Mouse (Mus musculus) cerebellum, adult (tissue): ENCODE measurements around the gene Gm20441.

Experiments used
- ATAC-seq: cut with Nextera tagmentation; 2 replicates; pipeline ENCODE4 v1.9.2; 2017; ENCODE audit warnings: mild to moderate bottlenecking, moderate library complexity, mixed read lengths; ENCODE audit not compliant: insufficient number of reproducible peaks, low FRiP score, low TSS enrichment

The Gm20441 gene

DNA sequence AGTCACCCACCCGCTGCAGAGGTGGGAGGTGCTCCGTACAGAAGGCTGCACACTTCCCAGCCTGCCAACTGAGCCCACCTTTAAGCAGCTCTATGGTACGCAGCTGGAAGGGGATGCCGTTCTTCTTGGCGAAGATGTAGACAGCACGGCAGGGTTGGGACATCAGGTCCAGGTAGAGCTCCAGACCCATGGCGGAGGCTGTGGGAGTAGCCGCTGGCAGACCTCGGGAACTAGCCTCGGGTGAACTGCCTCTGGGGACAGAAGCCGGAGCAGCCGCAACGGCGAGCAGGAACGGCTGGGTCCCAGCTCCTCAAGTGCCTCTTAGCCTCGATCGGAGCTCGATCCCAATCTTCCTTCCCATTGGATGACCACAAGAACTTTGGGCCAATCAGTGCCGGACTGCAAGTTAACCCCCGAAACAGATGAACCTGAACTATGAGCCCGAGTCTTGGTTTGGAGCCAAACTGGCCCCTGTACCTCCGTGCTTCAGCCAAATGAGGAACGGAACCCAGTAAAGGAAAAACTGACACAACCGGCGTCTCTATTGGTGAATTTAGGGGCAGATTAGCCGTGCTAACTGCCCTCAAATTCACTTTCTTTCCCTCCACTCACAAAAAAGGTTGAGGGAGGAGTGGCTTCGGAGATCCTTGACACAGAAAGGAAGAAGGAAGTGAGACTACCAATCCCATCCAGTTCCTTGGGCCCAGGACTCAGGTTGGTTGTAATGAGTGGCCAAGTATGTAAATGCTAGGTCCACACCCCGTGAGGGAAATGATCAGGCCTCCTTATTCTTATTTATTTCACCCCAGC is at the start of gene Gm20441, which contains the start of gene Gstt3:
Gene Gm20441 (minus strand): TSS at position 186 of the 810 bp plus-strand sequence.
Gene Gstt3 (minus strand): TSS at position 646 of the 810 bp plus-strand sequence.
- 0 out of 2 replicates have a peak, but pooled peaks have one; percentile 40 for ATAC-seq

GRCm38 (mm10) chr10:75830275-75830670 is 49.5 kb upstream of the Gm20441 start:
- no peak for ATAC-seq

GRCm38 (mm10) chr10:75829529-75830274 is 48.9 kb upstream of the Gm20441 start:
- no peak for ATAC-seq

DNA sequence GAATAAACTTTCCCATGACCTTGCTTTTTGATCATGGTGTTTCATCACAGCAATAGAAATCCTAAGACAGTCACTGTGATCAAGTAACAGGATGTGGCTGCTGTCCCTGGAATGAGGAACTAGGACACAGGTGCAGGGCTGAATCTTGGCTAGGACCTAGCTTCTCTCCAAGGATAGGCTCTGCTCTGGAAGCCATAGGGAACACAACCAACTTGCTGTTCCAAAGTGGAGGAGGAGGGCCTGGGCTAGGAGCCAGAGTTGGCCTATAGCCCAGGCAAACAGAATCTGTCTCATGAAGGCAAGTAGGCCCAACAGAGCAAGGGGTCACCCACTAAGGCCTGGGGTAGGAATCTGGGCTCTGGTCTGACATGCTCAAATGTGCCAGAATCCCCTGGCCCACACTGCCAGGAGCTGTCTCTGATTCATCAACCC is 47.8 kb upstream of the Gm20441 start:
- ATAC-seq, result peak; percentile 90

GRCm38 (mm10) chr10:75827668-75828360 is 47.1 kb upstream of the Gm20441 start:
- no peak for ATAC-seq

- ATAC-seq, result no peak
Measured at GRCm38 (mm10) chr10:75824530-75824929, 43.8 kb upstream of the Gm20441 start.

DNA sequence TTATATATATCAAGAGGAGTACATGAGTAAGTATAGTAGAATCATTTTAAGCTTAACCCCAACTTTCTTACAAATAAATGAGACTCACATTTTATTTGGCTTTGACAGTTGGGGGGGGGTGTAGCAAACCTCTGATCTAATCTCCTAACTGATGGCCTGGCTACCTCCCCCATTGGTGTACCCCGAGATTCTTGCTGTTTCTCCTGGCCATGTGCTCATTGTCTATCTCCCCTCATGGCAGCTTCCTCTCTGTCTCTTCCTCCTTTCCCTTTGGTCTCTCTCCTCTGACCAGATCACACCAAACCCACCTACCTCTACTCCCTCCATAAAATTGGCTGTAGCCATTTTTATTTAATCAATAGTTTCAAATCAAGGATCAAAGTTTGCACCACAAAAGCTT is 43.0 kb upstream of the Gm20441 start:
- no peak for ATAC-seq

DNA sequence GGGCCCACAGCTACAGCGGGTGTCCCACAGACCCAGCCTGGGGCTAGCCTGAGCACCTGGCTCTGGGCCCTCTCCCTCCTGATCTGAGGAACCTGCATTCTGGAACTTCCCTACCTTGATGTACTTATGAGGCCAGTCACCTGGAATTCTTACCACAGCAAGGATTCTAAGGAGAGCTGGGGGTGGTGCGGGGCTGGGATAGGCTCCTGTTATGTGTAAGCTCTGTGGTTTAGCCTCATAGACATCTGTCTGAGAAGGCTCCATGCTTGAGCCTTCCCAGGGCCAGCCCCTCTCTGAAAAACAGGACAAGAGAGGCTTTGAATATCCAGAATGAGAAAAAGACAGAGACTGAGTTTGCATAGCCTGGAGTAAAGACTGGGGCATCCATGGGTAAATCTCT is 41.7 kb upstream of the Gm20441 start, which contains the start of gene Gstt4:
Gene Gstt4 (minus strand): TSS at position 101 of the 400 bp plus-strand sequence.
- ATAC-seq, result no peak

DNA sequence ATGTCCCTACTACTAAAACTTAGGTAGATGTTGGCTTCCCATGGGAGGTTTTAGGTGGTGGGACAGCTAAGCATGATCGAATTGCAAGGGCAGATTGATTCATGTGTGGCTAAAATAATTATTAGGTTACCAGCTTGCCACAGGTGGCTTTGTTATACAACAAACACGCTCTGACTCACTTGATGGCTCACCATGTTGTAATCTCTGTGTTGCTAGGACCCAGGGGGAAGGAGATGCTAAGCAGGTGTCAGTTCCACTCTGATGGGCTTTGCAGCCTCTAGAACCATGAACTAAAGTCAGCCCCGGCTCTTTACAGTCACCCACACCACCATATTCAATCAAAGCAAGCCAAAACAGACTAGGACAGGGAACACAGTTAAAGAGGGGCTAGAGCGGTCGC is 39.1 kb upstream of the Gm20441 start:
- no peak for ATAC-seq

- no peak for ATAC-seq
Measured at GRCm38 (mm10) chr10:75818641-75819040, 37.9 kb upstream of the Gm20441 start.

GRCm38 (mm10) chr10:75804217-75804616 is 23.5 kb upstream of the Gm20441 start:
- no peak for ATAC-seq

- peak; percentile 54 for ATAC-seq
Measured at GRCm38 (mm10) chr10:75798176-75798696, 17.5 kb upstream of the Gm20441 start, which contains the start of gene Gstt1. Gene Gstt1 (minus strand): TSS chr10:75798584.

GRCm38 (mm10) chr10:75797619-75798175 is 16.9 kb upstream of the Gm20441 start:
- peak; percentile 90 for ATAC-seq

DNA sequence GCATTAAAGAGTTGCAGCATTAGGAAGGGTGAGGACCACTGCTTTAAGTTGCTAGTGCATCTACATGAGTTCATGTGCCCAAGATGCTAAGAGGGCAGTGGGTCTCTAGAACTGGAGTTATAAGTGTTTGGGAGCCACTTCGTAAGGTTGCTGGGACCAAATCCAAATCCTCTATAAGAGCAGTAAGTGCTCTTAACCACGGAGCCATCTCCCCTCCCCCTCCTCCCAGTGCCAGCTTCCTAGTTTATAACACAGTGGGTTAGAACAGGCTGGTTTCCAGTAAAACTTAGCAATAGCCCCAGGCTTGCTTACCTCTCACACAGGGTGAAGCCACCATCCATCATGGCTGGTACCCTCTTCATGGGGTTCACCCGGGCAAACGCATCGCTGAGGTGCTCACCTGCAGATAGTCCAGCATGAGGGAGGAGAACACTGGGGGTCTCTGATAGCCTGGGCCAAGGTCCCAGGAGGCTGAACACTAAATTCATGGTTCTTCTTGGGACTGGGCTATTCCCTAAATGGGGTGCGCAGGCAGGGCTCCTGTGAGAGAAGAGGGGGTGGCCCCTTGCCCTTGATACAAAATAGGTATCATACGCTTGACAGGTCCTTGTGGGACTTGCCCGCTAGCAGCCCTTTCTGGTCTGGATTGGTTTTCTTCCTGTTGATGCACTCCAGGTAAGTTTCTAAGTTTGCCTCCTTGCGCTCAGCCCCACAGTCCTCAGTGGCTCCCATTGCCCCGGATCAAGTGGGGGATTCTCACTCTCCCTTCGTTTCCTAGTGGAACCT is 16.2 kb upstream of the Gm20441 start:
- no peak for ATAC-seq

DNA sequence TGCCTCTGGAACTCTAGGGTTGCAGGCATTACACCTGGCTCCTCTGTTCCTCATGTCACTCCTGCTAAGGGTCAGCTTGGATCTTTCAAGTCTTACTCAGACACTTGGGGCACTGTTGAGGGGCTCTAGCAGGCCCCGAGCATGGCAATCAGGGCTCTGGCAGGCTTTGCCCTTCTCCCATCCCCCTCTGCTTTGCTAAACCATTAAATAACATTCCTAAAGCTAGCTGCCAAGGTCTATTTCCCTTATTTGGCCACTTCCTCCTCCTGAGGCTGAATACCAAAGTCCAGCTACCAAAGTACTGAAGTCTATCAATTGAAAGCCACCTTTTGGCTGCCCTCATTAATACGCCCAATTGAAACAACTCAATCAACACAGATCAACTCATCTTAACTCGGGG is 14.1 kb upstream of the Gm20441 start:
- ATAC-seq, result no peak

DNA sequence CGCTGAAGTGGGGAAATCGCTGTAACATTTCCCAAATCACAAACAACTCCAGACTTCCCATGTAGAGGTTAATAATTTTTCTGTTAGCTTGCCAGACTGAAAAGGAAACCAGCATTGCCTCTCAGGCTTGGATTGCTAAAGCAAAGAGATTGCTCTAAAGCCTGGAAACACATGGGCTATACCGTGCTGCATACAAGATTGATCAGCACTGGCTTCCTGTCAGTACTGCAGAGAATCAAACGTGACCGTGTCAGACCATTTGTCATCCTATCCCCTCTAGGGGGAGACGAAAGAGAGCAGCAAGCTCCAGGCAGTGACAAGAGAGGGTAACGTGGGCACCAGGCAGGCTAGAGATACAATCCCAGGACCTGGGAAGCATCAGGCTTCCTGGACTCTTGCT is 10.0 kb upstream of the Gm20441 start:
- no peak for ATAC-seq

DNA sequence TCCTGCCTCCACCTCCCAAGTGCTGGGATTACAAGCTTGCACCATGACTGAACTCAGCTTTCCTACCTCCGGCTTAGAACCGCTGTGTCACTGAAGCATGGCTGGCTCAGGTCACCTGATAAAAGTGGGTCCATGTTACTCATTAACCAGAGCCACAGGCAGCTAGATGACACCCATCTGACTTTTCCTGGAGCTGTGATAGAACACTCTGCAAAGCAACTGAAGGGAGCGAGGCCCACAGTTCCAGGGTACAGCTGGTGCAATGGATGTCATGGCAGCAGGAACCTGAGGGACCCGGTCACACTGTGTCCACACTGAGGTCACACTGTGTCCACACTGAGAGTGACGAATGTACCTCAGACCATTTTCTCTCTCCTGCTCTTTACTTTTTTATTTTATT is 9.1 kb upstream of the Gm20441 start:
- no peak for ATAC-seq

DNA sequence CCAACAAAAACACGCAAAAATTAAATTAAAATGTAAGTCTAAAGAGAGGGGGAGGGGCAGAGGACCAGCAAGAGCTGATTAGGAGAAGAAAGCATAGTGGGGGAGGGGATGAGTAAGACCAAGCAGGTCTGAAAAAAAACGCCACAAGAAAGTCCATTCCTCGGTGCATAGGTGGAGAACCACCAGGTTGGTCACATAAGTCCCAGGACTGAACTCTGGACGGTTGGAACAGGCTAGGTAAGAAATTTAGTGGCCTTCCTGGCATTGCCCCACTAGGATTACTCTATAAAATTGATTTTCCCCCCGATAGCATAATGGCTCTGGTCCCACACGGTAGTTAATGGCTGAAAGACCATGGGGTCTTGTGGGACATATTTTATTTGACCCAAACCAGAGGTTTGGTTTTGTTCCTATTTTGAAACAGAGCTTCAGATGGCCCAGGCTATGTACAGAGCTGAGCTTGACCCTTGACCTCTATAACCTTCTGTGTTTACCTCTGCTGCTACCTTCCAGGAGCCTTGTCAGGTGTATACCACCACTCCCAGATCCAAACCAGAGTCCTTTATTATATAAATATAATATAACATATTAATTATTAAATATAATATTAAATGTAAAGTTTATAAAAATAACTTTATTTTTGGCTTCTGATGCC is 8.5 kb upstream of the Gm20441 start:
- no peak for ATAC-seq

DNA sequence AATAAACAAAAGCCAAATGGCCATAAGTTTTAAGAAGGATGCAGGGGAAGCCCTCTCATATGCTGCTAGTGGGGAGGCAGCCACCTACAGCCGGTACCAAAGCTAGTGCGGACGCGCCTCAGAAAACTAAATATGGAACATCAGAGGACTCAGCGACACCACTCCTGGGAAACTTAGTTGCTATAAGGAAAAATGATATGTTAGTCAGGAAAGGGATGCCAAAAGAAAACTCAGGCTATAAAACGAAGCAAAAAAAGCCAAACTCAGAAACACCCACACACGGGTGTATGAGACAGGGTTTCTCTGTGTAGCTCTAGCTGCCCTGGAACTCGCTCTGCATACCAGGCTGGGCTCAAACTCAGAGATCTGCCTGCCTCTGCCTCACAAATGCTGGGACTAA is 7.5 kb upstream of the Gm20441 start:
- ATAC-seq, result no peak
